Mouse (Mus musculus) stomach, postnatal 0 days (tissue): ENCODE data around the gene Gm4894.

Experiments
- CTCF ChIP-seq: IDR thresholded peaks from 2 replicates; pipeline ENCODE4 v1.5.1; 2016; ENCODE audit warnings: antibody characterized with exemption, low read depth, mild to moderate bottlenecking, moderate library complexity
- EP300 ChIP-seq: optimal IDR thresholded peaks from 2 replicates; pipeline ENCODE3; 2016; ENCODE audit warnings: antibody characterized with exemption

- TF ChIP-seq EP300 (no peak), CTCF (no peak)
Observed at GRCm38 (mm10) chr9:49214734-49215133, 35.6 kb upstream of the Gm4894 start.
